Mouse (Mus musculus) hindbrain, embryonic 15.5 days (tissue): ENCODE measurements around the gene Deaf1. TPM values are rescaled to one million over a fixed set of nuclear protein-coding genes. Genes with fewer than 3 reads are reported as not detected.

Source experiments
- ATAC-seq: fragments of 200-750 bp; cut with Nextera tagmentation; 2 replicates; pipeline ENCODE4 v1.8.0; 2017; ENCODE audit warnings: low read depth, moderate number of reproducible peaks, moderate TSS enrichment; ENCODE audit not compliant: low FRiP score
- H3K27ac ChIP-seq: fragments of 300-500 bp; sonication (generic); replicated peaks from 2 replicates; pipeline ENCODE4 v1.5.1; 2015; ENCODE audit warnings: mild to moderate bottlenecking, inconsistent platforms
- H3K27me3 ChIP-seq: fragments of 300-500 bp; sonication (generic); 2 replicates; pipeline ENCODE4 v1.6.1; 2015; ENCODE audit warnings: control low read depth, inconsistent platforms
- H3K36me3 ChIP-seq: fragments of 300-500 bp; sonication (generic); 2 replicates; pipeline ENCODE4 v1.6.1; 2015; ENCODE audit warnings: control low read depth, inconsistent platforms
- H3K4me1 ChIP-seq: fragments of 300-500 bp; sonication (generic); replicated peaks from 2 replicates; pipeline ENCODE4 v1.6.1; 2015; ENCODE audit warnings: control low read depth, inconsistent platforms
- H3K4me2 ChIP-seq: fragments of 300-500 bp; sonication (generic); 2 replicates; pipeline ENCODE4 v1.6.1; 2015; ENCODE audit warnings: moderate library complexity, mild to moderate bottlenecking, inconsistent platforms
- H3K4me3 ChIP-seq: fragments of 300-500 bp; sonication (generic); 2 replicates; pipeline ENCODE4 v1.5.1; 2015; ENCODE audit warnings: mild to moderate bottlenecking, inconsistent platforms
- H3K9ac ChIP-seq: fragments of 300-500 bp; sonication (generic); 2 replicates; pipeline ENCODE4 v1.6.1; 2015; ENCODE audit warnings: inconsistent platforms
- H3K9me3 ChIP-seq: fragments of 300-500 bp; sonication (generic); 2 replicates; pipeline ENCODE4 v1.6.1; 2016; ENCODE audit warnings: control low read depth, inconsistent platforms
- whole genome bisulfite sequencing: fragments of 180-500 bp; shearing (Covaris S2); methylation state at CpG from one replicate; pipeline ENCODE4 v1.1.7; 2015; 5-methylcytosine and 5-hydroxymethylcytosine counted together
- polyA plus RNA-seq: library from polyadenylated mRNA; unstranded; fragments of >200 nt; fragmentation: Nextera tagmentation; extraction: Ambion mirVana; gene quantifications from 2 replicates; pipeline ENCODE4 v1.2.1, GENCODE M21; 2015

Gene Deaf1
- polyA plus RNA-seq, 1 experiment from 2014 or later: 205 TPM

DNA sequence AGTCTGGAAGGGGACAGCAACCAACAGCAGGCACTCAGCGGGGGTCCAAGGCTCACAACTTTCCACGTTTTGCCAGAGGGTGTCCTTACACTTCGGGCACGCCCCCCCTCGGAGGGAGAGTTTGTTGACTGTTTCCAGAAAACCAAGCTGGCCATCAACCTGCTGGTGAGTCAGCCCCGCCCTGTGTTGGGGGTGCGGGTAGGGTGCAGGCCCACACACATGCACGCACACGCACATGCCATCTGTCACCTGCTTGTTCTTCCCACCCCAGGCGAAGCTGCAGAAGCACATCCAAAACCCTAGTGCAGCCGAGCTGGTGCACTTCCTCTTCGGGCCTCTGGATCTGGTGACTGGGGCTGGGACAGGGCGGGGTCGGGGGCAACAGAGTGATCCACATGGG lies 29.5 kb upstream of the Deaf1 start:
- no peak overlapping the region for H3K9ac ChIP-seq
- no peaks in the 10 kb centered on the region for H3K36me3 ChIP-seq
- no peak overlapping the region for H3K4me3 ChIP-seq
- 81% methylated on average over 14 of the region's 14 CpGs for WGBS
- no peak overlapping the region for H3K27ac ChIP-seq
- ATAC-seq: no peak
- H3K4me1 ChIP-seq: peaks cover 13% of the 10 kb centered on the region
- no peaks in the 10 kb centered on the region for H3K9me3 ChIP-seq
- no peak overlapping the region for H3K4me2 ChIP-seq
- peaks cover 8% of the 10 kb centered on the region; the same call in 1 of the 2 replicates for H3K27me3 ChIP-seq

DNA sequence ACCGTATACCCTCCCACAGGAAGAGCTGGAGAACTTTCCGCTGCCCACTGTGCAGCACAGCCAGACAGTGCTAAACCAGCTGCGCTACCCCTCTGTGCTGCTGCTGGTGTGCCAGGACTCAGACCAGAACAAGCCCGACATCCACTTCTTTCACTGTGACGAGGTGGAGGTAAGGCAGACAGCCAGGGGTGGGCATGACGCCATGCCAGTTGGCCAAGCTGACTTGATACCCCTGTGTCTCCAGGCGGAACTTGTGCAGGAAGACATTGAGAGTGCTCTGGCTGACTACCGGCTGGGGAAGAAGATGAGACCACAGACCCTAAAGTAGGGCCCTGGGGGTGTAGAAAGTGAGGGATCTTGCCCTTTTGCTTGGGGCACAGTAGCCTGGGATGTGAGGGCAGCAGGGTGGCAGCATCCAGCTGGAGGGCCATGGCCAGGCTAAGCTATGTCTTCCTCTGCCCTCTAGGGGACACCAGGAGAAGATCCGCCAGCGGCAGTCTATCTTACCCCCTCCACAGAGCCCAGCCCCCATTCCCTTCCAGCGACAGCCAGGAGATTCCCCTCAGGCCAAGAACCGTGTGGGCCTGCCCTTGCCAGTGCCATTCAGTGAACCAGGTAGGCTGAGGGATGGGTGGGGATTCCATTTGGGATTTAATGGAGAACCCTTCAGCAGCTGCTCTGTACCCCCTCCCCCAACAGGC lies 28.3 kb upstream of the Deaf1 start:
- 53% methylated on average over 12 of the region's 12 CpGs for WGBS
- Histone ChIP-seq H3K4me1 (peaks cover 13% of the 10 kb centered on the region), H3K27ac (0 out of 2 replicates have a peak overlapping the region, but pooled peaks have one; percentile 1), H3K4me3 (no peak overlapping the region), H3K9me3 (no peaks in the 10 kb centered on the region), H3K4me2 (no peak overlapping the region), H3K36me3 (no peaks in the 10 kb centered on the region), H3K27me3 (0 out of 2 replicates have a peak, but pooled peaks cover under 1% of the 10 kb centered on the region), H3K9ac (no peak overlapping the region)
- ATAC-seq: 0 out of 2 replicates have a peak, but pooled peaks have one; percentile 34

DNA sequence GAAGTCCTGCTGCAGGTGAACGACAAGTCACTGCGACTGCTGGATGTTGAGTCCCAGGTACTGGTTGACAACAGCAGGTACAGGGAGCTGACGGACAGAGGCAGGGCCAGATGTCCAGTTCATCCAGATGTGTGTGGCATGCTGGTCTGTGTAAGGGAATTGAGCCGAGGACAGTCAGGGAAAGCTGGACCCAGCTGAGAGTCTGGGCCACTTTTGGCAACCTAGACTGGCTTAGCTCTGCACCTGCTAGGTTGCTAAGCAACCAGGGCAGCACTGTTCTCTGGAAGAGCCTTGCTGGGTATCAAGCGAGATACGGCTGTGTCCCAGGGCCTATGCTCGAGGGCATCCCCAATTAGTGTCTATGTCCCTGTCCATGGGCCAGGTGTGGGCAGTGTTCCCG lies 27.6 kb upstream of the Deaf1 start:
- H3K27ac ChIP-seq: 0 out of 2 replicates have a peak overlapping the region, but pooled peaks have one; percentile 1
- peak; percentile 65; the same call in 1 of the 2 replicates for ATAC-seq
- 71% methylated on average over 8 of the region's 8 CpGs for WGBS

DNA sequence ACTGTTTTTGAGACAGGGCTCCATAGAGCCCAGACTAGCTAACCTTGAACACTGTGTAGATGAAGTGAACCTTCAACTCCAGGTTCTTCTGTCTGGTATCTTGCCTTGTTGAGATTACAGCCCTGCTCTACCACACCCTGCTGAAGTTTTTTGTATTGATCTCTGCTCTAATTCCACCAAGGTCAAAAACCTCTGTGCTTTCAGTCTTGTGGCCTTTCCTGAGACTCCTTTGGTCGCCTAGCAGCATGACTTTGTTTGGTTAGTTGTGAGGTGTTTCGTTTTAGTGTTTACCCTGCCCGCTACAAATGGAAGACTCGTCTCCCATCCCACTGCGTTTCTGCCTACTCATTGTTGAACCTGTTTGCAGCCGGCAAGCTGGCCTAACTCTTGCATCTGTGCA lies 23.6 kb upstream of the Deaf1 start:
- Histone ChIP-seq H3K4me1 (peaks cover 13% of the 10 kb centered on the region), H3K36me3 (no peaks in the 10 kb centered on the region), H3K9ac (no peak overlapping the region), H3K9me3 (no peaks in the 10 kb centered on the region), H3K27me3 (no peaks in the 10 kb centered on the region), H3K4me3 (no peak overlapping the region), H3K4me2 (no peak overlapping the region), H3K27ac (no peak overlapping the region)
- ATAC-seq: no peak
- 88% methylated on average over 6 of the region's 6 CpGs for WGBS

More for the DNA sequence above, 27.6 kb upstream of the Deaf1 start:
- Histone ChIP-seq H3K27me3 (no peaks in the 10 kb centered on the region), H3K4me3 (no peak overlapping the region), H3K9ac (no peak overlapping the region), H3K4me2 (no peak overlapping the region), H3K36me3 (no peaks in the 10 kb centered on the region), H3K4me1 (peaks cover 13% of the 10 kb centered on the region), H3K9me3 (no peaks in the 10 kb centered on the region)

DNA sequence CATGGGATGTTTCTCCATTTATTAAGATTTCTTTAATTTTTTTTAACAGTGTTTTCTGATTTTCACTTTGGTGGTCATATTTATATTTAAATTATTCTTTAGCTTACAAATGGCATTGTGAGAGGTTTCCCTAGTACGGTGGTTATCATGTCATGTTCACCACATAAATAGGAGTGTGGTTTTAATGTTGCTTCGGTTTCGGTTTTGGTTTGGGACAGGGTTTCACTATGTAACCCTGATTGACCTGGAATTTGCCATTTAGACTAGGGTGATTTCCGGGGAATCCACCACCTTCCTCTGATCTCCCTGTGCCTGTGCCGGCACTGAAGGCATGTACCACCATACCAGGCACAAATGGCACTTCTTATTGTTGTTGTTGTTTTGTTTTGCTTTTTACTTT lies 17.3 kb upstream of the Deaf1 start:
- no peaks in the 10 kb centered on the region for H3K4me1 ChIP-seq
- no peak for ATAC-seq
- no peak overlapping the region for H3K4me2 ChIP-seq
- WGBS: 90% methylated on average over 5 of the region's 5 CpGs
- H3K4me3 ChIP-seq: no peak overlapping the region
- H3K27ac ChIP-seq: no peak overlapping the region
- no peaks in the 10 kb centered on the region for H3K27me3 ChIP-seq
- no peaks in the 10 kb centered on the region for H3K9me3 ChIP-seq
- no peak overlapping the region for H3K9ac ChIP-seq
- H3K36me3 ChIP-seq: no peaks in the 10 kb centered on the region

DNA sequence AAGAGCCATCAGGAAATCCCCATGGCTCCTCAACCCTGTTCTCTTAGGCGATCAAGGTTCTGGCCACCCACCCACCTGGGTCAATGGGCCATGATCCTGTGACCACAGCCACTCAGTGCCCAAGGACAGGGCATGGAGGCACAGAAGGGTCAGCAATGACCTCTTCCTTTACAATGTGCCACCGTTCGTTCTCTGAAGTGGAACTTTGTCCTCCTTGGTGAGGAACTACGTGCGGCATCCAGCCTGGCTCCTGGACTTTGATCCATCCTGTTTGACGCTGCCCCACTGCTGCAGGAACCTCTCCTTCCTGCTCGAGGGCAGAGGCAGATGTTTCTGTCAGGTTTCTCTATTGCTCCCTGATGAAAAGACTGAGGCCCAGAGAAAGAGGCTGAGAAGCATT lies 16.2 kb upstream of the Deaf1 start:
- no peaks in the 10 kb centered on the region for H3K9me3 ChIP-seq
- H3K27ac ChIP-seq: no peak overlapping the region
- H3K9ac ChIP-seq: no peak overlapping the region
- H3K4me3 ChIP-seq: no peak overlapping the region
- no peak for ATAC-seq
- no peak overlapping the region for H3K4me2 ChIP-seq
- 78% methylated on average over 7 of the region's 7 CpGs for WGBS
- H3K36me3 ChIP-seq: no peaks in the 10 kb centered on the region
- H3K27me3 ChIP-seq: no peaks in the 10 kb centered on the region
- H3K4me1 ChIP-seq: peaks cover 4% of the 10 kb centered on the region

DNA sequence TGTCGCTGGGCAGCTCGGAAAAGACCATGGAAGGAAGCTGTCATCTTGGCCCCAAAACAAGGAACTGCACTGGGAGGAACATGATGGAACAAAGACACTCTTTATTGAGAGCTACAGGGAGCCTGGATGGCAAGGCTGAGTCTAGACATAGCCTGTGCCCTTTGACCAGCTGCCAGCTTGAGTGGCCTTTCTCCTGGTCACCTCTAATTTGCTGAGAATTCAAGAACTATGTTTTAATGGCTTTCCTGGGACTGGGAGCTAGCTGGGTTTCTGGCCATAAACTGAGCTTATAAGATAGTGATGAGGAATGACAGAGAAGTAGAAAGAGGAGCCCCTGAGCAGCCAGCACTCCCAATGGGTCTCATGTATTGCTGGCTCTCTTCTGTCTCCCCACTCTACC lies 15.7 kb upstream of the Deaf1 start:
- H3K27me3 ChIP-seq: no peaks in the 10 kb centered on the region
- no peak for ATAC-seq
- no peak overlapping the region for H3K9ac ChIP-seq
- 54% methylated on average over 2 of the region's 2 CpGs for WGBS
- H3K4me2 ChIP-seq: no peak overlapping the region
- no peak overlapping the region for H3K4me3 ChIP-seq
- H3K36me3 ChIP-seq: no peaks in the 10 kb centered on the region
- no peaks in the 10 kb centered on the region for H3K9me3 ChIP-seq
- H3K4me1 ChIP-seq: peaks cover 6% of the 10 kb centered on the region
- no peak overlapping the region for H3K27ac ChIP-seq

DNA sequence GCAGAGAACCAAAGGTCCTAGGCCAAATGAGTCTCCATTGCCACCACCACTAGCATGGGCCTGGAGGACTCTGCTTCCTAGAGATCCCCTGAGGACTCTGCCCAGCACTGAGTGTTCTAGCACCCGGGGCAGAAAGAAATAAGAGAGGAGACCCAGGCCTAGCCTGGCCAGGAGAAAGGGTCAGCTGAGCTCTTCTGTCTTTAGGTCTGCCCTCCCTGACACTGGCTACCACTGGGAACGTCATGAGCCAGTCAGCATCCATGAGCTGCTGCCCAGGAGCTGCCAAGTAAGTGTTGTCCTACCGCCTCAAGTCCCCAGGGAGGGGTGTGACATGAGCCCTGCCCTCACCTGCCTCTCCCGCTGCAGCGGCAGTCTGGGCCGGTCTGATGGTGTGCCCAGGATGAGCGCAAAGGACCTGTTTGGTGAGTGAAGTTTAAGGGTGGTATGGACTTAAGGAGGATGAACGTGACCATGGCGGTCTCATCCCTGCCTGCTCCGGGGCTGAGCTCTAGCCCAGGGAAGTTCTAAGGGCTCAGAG lies 14.3 kb upstream of the Deaf1 start:
- no peak overlapping the region for H3K4me2 ChIP-seq
- H3K4me3 ChIP-seq: no peak overlapping the region
- no peaks in the 10 kb centered on the region for H3K9me3 ChIP-seq
- 80% methylated on average over 10 of the region's 10 CpGs for WGBS
- ATAC-seq: no peak
- no peak overlapping the region for H3K9ac ChIP-seq
- H3K4me1 ChIP-seq: peaks cover 6% of the 10 kb centered on the region
- H3K27ac ChIP-seq: no peak overlapping the region
- no peaks in the 10 kb centered on the region for H3K27me3 ChIP-seq
- no peaks in the 10 kb centered on the region for H3K36me3 ChIP-seq

DNA sequence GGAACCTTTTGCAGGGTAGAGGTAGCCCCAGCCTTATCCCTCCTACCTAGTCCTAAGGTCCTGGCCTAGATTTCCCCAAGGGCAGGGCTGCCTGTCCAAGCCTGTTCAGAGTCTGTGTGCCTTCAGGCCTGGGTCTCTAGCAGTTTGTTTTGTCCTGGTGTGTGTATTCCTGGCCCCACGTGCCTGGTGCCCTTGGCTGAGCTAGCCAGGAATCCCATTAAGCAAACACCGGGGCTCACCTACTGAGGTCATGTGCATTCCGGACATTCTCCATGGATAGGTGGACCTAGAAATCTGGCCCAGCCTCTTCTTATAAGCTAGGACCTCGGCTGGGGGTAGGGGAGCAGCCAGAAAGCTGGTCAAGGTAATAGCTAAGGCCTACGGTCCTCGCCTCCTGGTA lies 13.0 kb upstream of the Deaf1 start:
- H3K9ac ChIP-seq: no peak overlapping the region
- no peaks in the 10 kb centered on the region for H3K27me3 ChIP-seq
- 87% methylated on average over 6 of the region's 6 CpGs for WGBS
- no peak overlapping the region for H3K4me2 ChIP-seq
- no peaks in the 10 kb centered on the region for H3K36me3 ChIP-seq
- no peak for ATAC-seq
- H3K9me3 ChIP-seq: no peaks in the 10 kb centered on the region
- peaks cover 6% of the 10 kb centered on the region for H3K4me1 ChIP-seq
- H3K4me3 ChIP-seq: no peak overlapping the region
- no peak overlapping the region for H3K27ac ChIP-seq

DNA sequence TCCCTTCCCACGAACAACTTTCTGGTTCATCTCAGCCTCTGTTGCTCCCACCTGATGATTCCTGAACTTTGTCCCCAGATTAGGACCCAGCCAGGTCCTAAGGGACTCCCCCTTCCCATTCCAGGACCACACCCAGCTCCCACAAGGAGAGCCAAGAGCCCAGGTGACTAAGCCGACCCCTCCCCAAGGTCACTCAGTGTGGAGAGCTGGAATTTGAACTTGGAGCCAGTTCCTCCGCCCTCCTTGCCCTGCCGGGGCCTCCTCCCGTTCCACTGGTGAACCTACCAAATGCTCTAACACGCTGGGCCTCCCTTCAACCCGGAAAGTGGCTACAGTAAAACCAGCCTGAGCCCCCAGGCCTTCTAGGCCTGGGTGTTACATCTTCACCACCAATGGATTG lies 12.5 kb upstream of the Deaf1 start:
- Histone ChIP-seq H3K36me3 (no peaks in the 10 kb centered on the region), H3K27me3 (no peaks in the 10 kb centered on the region), H3K27ac (no peak overlapping the region), H3K9ac (no peak overlapping the region), H3K4me1 (peaks cover 6% of the 10 kb centered on the region), H3K4me2 (no peak overlapping the region), H3K4me3 (no peak overlapping the region), H3K9me3 (no peaks in the 10 kb centered on the region)
- ATAC-seq: no peak
- WGBS: 86% methylated on average over 7 of the region's 7 CpGs

DNA sequence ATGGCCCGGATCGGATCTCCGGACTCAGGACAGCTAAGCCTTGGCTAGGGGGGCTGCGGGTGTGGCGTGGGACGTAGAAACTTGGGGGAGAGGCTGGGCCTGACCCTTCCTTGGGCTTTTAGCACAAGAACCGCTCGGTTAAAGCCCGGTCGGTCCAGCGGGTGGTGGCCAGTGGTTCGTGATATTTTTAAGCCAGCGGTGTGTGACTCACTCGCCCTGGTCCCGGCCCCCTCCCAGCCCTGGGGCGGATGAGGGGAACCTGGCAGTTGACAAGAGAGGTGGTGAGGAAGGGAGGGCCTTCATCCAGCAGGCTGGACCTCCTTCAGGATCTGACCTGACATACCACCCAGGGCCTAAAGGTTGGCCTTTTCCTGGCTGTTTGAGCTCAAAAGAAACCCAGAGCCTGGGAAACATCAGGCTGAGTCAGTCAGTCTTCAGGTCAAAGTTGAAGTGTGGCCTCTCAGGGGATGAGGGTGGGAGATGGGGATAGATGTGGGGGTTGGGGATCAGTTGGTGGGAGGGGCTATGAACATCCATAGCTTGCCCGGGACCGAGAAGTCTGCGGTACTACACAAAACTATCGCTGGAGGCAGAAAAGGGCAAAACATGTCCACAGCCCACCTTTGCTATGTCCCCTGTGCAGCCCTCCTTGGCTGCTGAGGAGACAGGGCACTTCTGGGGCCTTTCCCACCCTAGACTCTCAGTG lies 11.9 kb upstream of the Deaf1 start:
- WGBS: 48% methylated on average over 20 of the region's 20 CpGs
- no peak overlapping the region for H3K27ac ChIP-seq
- H3K36me3 ChIP-seq: no peaks in the 10 kb centered on the region
- H3K4me1 ChIP-seq: peaks cover 6% of the 10 kb centered on the region
- peak overlapping the region; percentile 32; the same call in 1 of the 2 replicates for H3K4me2 ChIP-seq
- H3K27me3 ChIP-seq: no peaks in the 10 kb centered on the region
- no peak overlapping the region for H3K4me3 ChIP-seq
- H3K9ac ChIP-seq: 0 out of 2 replicates have a peak overlapping the region, but pooled peaks have one; percentile 8
- no peaks in the 10 kb centered on the region for H3K9me3 ChIP-seq
- no peak for ATAC-seq

DNA sequence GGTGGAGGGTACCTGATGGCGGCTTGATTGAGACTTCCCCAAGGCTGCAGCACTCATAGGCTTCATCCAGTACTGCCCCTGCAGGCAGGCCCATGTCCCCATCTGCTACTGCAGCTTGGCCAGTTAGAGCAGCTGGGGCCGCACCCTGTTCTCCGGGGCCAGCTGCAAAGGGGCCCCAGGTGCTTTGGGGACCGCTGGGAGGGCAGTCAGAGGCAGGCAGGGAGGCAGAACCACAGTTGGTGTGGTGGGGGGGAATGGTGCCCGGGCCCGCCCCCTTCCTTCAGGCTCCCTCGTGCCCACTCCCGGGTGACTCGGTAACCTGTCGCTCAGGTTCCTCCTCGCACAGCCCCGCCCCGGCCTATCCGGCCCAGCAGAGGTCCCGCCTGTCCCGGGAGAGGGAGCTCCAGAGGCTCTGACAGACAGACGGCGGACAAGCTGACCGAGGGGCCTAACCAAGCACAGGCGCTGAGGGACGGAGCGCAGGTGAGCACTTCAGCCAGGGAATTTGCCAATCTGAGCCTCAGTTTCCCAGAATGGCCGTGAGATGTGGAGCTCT lies 11.2 kb upstream of the Deaf1 start, which contains the start of gene Eps8l2:
TSS of gene Eps8l2 (plus strand) at position 305 of the 556 bp plus-strand sequence.
- WGBS: 4% methylated on average over 23 of the region's 23 CpGs
- Histone ChIP-seq H3K9ac (0 out of 2 replicates have a peak within 1 kb of the TSS, but pooled peaks have one; percentile 8), H3K36me3 (no peaks in the 10 kb centered on the region), H3K4me2 (peak within 1 kb of the TSS; percentile 32), H3K4me1 (peaks cover 6% of the 10 kb centered on the region), H3K4me3 (no peak within 1 kb of the TSS), H3K27ac (no peak within 1 kb of the TSS), H3K27me3 (no peaks in the 10 kb centered on the region), H3K9me3 (no peaks in the 10 kb centered on the region)
- no peak for ATAC-seq
